Mouse (Mus musculus) gastrocnemius, adult 18-20 months (tissue): ENCODE measurements around the gene Wdr77. TPM values are rescaled to one million over a fixed set of nuclear protein-coding genes. Genes with fewer than 3 reads are reported as not detected.
"Not testable (repeated sequence)": the region's sequence is repeated elsewhere in the genome, so short reads cannot be mapped to it uniquely, and the experiment has no call there.

Experiments used
- DNase-seq: peaks from one replicate; pipeline ENCODE4 v3.0.0; 2021; ENCODE audit warnings: low spot score
- long read RNA-seq, 2 experiments: library from polyadenylated mRNA; stranded (forward); transcript quantifications; one replicate each; pipeline ENCODE4 v2.0.0; 2021
- total RNA-seq, 2 experiments: library from RNA; stranded (reverse); gene quantifications; 2 replicates each; pipeline ENCODE4 v1.2.3; 2021

Wdr77 gene
- 10 to 100 TPM; 26.3 to 29.4 TPM for total RNA-seq
- long read RNA-seq, experiment 1, transcript Wdr77-201 (10 exons, 3,682 nt): major isoform, 51 of 59 reads
- long read RNA-seq, experiment 1, partial matches to known transcripts: 2 of 59 reads
- long read RNA-seq, experiment 1, other reads (novel, unspliced or antisense): 6 of 59 reads
- long read RNA-seq, experiment 2, transcript Wdr77-201 (10 exons, 3,682 nt): major isoform, 41 of 47 reads
- long read RNA-seq, experiment 2, partial matches to known transcripts: 1 of 47 reads
- long read RNA-seq, experiment 2, other reads (novel, unspliced or antisense): 5 of 47 reads

- DNase-seq: peak; percentile 97
These were observed at the start of gene Wdr77 for GRCm38 (mm10) chr3:105958974-105959580. Gene Wdr77 (plus strand): TSS chr3:105959369.

DNA sequence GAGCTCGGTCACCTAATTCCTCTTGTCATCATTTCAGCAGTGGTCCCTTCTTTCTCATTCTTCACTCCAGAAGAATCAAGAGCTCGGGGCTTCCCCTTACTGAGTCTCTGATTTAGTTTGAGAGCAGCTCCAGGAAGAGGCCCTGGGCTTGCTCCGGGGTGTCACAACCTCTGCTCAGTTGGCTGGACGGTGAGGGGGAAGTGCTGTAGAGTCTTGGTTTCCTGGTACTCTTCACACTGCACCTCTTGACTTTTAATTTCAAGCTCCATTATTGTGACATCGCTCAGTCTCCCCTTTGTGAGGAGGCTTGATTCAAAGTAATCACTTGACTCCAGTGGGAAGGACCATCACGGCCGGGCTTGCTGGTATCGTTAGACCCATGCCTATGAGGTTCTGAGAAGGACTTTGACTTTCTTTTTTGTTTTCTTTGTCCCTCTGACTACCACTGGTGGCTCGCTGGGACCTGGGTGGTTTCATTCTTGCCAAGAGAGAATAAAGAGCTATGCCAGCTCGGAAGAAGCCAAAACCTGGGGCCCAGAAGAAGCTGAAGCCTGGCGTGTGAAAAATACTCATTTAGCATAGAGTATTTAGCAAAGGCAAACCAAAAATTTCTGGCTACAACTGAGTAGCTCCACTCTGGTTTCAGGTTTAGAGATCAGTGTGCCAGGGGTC, 48.5 kb upstream of the Wdr77 start:
- DNase-seq: no peak

DNA sequence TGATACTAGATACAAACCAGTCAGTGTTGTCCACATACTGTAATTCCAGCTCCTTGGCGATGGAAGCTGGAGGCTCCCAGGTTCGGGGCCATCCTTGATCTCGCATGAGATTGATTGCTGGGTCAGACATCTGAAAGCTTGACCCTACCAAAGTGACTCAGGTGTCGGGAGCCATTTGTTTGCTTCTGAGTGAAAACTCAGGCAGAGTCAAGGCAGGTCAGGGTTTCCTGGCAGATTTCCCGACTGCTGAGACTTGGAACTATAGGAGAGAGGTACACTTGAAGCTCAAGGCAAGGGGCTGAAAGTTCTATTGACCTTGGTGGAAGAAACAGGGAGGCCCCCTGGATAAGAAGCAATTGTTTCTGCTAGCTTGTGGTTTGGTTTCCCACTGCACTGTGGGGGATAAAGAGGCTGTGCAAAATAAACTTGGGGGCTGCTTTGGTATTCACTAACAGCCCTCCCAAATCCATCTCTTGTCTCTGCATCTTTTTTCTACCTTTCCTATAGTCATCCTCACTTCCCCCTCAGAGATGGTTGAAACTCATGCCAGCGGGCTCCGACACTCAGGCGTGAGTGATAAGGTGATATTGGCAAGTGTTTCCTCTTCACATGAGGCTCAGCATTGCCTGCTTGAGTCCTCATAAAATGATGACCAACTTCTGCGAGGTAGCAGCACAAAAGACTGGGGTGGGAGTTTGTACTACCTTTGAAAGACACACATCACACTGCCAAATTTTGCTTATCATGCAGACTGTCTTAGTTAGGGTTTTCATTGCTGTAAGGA, 46.9 kb upstream of the Wdr77 start:
- no peak for DNase-seq

DNA sequence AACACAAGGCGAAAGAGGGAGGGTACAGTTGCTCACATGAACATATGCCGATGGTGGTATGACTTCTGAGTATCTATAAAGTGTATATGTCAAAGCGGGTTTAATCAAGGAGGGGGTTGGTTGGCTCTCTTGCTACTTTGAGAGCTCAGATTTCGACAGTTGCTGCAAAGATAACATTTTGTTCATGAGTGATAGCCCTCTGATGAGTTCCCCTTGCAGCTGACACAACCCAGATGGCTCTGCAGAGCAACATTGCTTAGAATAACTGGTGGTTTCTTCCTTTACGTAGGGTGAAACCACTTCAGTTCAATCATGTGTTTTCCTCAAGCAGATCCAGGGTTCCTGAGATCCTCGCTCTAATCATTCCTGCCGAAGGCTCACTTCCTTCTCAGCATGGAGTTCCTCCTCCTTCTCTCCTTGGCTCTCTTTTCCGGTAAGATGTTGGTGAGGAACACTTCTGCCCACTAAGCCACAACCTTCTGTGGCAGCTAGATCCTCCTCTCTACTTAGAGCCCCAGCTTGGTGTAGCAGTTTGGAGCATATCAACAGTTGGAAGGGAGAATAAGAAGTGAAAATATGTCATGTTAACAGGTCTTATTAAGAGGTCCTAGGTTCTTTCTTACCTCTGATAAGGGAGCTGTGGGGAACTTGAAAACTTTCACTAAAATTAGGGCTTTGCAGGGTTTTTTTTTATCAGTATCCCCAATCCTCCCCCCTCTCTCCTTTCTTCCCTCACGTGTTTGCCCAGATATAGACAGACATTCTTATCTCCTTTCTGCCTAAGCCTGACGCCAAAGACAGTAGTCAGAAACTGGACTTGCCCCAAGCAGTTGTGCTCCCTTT, 45.1 kb upstream of the Wdr77 start:
- DNase-seq: no peak

- DNase-seq: no peak
These were observed 43.9 kb upstream of the Wdr77 start for GRCm38 (mm10) chr3:105915281-105915680.

GRCm38 (mm10) chr3:105916455-105916854, 42.7 kb upstream of the Wdr77 start:
- not testable (repeated sequence) for DNase-seq

DNA sequence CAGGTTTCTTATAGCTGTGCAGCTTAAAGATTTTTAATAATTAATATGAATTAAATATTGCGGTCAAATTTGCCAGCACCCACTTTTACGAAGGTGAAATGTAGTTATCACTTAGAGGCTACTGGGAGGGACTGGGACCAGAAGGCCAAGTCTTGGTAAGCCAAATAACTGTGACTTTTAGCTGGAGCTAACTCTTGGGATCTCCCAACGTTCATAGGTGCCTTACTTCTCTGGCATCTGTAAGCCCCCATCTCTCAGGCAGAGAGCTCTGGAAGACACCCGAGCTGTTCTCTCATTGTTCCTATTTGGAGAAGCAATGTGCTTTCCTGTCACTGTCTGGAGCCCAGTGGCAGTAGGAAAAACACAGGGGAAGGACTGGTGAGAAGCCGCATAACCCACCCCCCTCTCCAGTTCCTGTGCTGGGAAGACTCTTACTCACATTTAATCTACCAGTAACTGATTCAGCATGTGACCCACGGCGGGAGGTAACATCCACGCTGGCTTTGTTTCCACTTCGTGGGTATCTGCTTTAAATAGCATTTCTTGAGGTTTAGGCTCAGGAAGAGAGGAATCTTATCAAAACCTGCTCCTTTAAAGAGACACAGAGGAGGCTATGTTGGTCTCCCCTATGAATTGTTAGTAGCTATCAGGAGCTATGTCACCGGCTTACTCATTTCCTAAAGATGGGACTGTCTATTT, 41.4 kb upstream of the Wdr77 start:
- no peak for DNase-seq

- DNase-seq: no peak
These were observed 40.8 kb upstream of the Wdr77 start for GRCm38 (mm10) chr3:105918355-105918745.

DNA sequence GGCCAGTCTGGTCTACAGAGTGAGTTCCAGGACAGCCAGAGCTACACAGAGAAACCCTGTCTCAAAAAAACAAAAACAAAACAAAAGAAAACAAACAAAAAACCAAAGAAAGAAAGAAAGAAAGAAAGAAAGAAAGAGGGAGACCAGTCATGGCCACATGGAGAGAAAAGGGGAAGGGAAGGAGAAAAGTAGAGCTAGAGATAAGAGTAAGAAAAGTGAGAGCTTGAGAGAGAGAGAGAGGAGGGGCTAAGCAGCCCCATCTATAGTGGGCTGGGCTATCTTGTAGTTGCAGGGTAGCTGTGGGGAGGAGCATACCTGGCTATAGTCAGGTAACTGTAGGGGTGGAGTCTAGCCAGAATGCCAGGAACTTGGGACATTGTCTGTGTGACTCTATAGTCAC, 38.4 kb upstream of the Wdr77 start:
- not testable (repeated sequence) for DNase-seq

- DNase-seq: no peak
These were observed 37.2 kb upstream of the Wdr77 start for GRCm38 (mm10) chr3:105921959-105922358.

GRCm38 (mm10) chr3:105924616-105925015, 34.6 kb upstream of the Wdr77 start:
- DNase-seq: no peak

DNA sequence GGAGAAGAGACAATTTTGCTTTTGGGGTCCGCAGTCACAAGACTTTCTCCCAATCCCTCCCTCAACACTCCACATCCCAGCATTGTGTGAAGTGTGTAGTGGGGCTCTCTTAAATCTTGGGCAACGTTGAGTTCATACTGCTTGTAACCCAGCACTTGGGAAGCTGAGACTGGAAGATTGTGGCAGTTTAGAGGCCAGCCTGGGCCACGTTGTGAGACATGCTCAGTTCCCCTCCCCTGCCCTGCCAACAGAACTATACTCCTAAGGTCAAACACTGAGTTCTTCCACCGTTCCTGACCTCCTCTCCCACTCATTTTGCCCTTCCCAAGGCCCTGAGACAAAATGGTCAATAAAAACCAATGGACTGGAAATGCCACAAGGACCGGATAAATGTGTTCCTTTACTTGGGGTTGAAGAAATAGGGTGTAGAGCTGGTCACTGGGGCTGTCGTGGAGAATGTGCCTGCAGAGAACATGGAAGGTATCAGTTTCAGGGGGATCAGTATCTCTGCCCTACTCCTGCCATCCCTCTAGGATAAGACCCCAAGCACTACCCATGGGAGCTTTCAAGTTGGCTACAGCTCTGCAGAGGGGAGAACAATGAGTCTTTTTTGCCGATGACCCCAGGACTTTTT, 31.5 kb upstream of the Wdr77 start:
- no peak for DNase-seq

DNA sequence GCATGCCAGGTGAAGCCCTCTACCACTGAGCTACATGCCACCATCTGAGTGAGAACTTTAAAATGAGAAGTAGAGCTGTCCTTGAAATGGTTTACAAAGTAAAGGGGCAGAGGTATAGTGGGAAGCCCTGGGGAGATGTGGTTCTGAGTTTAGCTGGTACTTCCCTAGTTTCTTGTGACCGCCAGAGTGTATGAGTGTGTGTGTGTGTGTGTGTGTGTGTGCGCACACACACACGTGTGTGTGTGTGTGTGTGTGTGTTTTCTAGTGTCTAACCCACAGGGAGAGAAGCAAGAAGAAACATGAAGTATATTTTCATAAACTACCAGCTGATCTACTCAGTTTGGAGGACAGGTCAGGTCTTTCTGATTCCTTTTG, 31.0 kb upstream of the Wdr77 start:
- DNase-seq: no peak

DNA sequence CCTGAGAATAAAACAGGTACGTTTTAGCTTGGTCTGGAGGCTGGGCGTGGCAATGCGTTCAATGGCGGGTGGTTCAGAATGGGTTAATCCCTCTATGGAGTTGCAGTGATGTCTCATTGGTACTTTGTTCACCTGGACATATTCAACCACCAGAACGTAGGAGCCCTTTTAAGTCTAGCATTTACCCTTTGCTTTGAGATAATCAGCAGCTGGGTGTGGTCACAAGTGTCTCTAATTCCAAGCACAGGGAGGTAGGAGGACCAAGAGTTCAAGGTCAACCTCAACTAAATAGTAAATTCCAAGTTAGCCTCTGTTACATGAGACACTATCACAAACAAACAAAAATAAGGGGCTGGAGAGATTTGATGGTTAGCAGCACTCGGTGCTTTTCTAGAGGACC, 30.4 kb upstream of the Wdr77 start:
- DNase-seq: no peak

DNA sequence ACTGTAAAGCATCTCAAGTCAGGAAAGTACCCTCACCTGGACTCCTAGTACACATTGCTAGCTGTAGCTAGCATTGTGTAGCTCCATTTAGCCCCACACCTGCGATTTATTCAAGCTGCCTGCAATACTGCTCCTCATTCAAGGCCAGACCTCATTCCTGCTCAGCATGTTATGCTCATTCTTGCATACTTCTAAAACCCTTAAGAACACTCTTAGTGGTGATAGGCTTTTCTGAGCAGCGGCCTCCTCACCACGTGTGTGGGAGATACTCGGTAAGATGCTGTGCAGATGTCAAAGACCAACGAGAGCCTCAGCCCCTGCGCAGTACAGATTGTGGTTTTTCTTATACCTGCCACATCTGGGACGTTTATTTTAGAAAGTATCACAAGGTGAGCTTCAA, 29.3 kb upstream of the Wdr77 start:
- DNase-seq: no peak

DNA sequence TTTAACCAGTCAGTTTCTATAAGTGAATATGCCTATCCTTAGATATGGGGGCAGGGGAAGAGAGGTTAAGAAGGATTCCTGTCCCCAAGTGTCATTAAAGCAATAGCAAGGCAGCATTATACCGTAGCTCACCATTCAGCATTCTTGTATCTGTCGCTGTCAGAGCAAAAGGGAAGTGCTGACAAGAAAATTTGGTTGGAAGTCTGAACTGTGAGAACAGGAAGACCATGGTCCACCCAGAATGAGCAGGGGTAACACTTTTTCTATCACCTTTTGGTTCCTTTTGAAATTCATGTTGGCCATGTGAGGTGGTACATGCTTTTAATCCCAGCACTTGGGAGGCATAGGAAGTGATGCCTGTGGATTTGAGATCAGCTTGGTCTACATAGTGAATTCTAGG, 28.1 kb upstream of the Wdr77 start:
- DNase-seq: no peak

DNA sequence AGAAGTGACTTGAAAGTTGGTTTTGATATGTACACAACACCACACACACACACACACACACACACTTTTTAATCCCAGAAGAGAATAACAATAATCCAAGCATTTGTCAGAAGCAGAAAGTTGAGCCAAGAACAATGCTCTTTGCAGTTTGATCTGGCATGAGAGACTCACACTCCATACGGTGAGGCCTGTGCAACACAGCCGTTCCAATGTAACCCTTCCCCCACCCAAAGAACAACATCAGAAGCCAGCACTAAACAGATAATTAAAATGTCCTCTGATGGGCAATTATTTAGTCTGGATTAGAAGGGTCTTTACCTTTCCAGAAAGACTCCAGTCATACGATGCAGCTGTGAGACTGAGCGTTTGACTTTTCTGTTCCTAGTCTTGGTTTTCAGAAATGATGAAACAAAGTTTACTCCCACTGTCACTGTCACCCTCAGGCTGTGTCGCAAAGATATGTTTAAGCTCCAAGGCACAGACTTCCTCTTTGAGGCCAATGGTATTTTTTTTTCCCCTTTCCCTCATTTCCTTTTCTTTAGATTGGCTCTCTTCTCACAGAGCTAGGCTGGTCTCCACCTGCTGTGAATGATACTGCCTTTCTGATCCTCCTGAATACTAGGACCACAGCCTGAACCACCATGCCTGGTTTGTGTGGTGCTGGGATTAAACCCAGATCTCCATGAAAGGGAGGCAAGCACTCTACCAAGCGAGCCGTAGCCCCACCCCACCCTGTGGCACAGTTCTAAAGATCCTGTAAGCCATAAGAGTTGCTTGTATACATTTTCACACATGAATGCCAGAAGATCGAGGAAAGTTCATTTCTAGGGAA, 26.7 kb upstream of the Wdr77 start, which contains the start of gene I830077J02Rik:
TSS of gene I830077J02Rik (minus strand) at position 425 of the 832 bp plus-strand sequence.
- no peak for DNase-seq

DNA sequence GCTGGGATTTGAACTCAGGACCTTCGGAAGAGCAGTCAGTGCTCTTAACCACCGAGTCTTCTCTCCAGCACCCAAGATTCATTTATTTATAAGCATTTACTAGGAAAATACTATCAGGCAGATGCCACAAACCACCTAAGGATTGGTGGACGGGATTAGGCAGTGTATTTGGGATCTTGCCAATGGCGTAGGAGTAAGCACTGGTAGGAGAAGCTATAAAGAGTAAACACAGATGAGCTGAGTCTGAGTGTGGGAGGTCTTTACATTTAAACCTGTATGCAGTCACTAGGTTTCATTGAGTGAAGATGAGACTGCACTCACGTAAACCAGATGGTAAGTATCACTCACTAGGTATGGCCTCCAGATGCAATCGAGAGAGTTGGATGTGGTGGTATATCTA, 25.2 kb upstream of the Wdr77 start:
- DNase-seq: no peak

DNA sequence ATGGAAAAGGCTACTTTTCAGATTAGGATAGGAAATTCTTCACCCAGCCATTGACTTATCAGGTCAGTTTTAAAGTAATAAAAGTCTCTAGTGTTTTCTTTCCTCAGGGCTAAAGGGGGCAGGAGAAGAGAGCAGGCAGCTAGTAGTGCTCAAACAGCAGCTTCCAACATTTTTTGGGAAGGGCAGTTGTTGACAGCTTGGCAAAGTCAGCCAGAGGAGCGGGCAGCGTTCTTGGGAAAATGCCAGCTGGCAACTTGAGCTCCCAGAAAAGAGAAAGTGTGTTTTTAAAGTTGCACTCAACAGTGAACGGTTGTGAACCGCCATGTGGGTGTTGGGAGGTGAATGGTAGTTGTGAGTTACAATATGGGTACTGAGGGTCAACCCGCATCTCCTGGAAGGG, 24.1 kb upstream of the Wdr77 start:
- peak; percentile 43 for DNase-seq
